Mouse (Mus musculus) embryonic stem cell, embryonic (primary cell): ENCODE measurements around the gene Rbbp4.

ENCODE experiments used
- CTCF ChIA-PET, 4 experiments: fragments of 300-600 bp in 2 of 4; fragments of 350-600 bp in 2 of 4; sonication (Branson Sonifier 250); formaldehyde crosslinking; loops; one replicate each; lab custom pipeline; 2022; ENCODE audit warnings: inconsistent platforms in 2 of 4; lab: Charles Lee
- POLR2A ChIA-PET, 4 experiments: fragments of 300-600 bp in 2 of 4; fragments of 350-600 bp in 2 of 4; sonication (Branson Sonifier 250); formaldehyde crosslinking; loops; one replicate each; lab custom pipeline; 2022; ENCODE audit warnings: antibody characterized with exemption in 4 of 4, inconsistent platforms in 1 of 4; lab: Charles Lee

Gene Rbbp4

GRCm38 (mm10) chr4:129261196-129261595 is 74.0 kb downstream of the Rbbp4 start, which contains the start of gene C77080:
C77080 (minus strand) TSS chr4:129261404.
- CTCF ChIA-PET, result interaction anchor here in 3 of 4 experiments (0.6 to 1.5 kb wide), 7 partner anchors 12 to 194 kb away, joined by 3 to 9 read pairs (median 4); no protein-coding TSS in a partner anchor
- POLR2A ChIA-PET, result interaction anchor here (0.6 to 53.2 kb wide), 24 partner anchors 9 to 230 kb away, joined by 3 to 2422 read pairs (median 4); partner anchors contain the start of genes S100pbp (in 3 of the 4), Yars (in 3 of the 4), Bsdc1 (in 1 of the 4) and Fam229a (in 1 of the 4)

GRCm38 (mm10) chr4:129260678-129261077 is 74.5 kb downstream of the Rbbp4 start:
- CTCF ChIA-PET, result interaction anchor here in 3 of 4 experiments (0.9 to 1.5 kb wide), 6 partner anchors 13 to 195 kb away, joined by 3 to 9 read pairs (median 4); no protein-coding TSS in a partner anchor
- POLR2A ChIA-PET, result interaction anchor here in 3 of 4 experiments (0.6 to 53.2 kb wide), 26 partner anchors 9 to 230 kb away, joined by 3 to 2422 read pairs (median 4); partner anchors contain the start of genes S100pbp (in 3 of the 3), Yars (in 3 of the 3), Bsdc1 (in 1 of the 3) and Fam229a (in 1 of the 3)

GRCm38 (mm10) chr4:129259101-129259500 is 76.1 kb downstream of the Rbbp4 start:
- CTCF ChIA-PET, result no interaction called here

More at GRCm38 (mm10) chr4:129259101-129259500, 76.1 kb downstream of the Rbbp4 start:
- POLR2A ChIA-PET, result interaction anchor here in 3 of 4 experiments (0.6 to 53.2 kb wide), 11 partner anchors 8 to 218 kb away, joined by 3 to 2422 read pairs (median 3); no protein-coding TSS in a partner anchor
